Mouse (Mus musculus) MEL (cell line): ENCODE measurements around the gene Gpr156.

ENCODE experiments used
- BHLHE40 ChIP-seq: IDR thresholded peaks from 2 replicates; pipeline ENCODE4 v1.6.1; 2012; ENCODE audit warnings: low read depth, mild to moderate bottlenecking, inconsistent platforms, low read length, improper control_type of control experiment, borderline replicate concordance
- CTCF ChIP-seq, 3 experiments: IDR thresholded peaks in 2 of 3; conservative IDR thresholded peaks in 1 of 3; 2 replicates each; pipeline ENCODE4 v1.5.1; 2011 to 2012; ENCODE audit warnings: low read length in 3 of 3, low read depth in 2 of 3, mild to moderate bottlenecking in 2 of 3, improper control_type of control experiment in 1 of 3, inconsistent platforms in 1 of 3, mixed read lengths in 1 of 3, moderate library complexity in 1 of 3; ENCODE audit not compliant: control insufficient read depth in 1 of 3, insufficient read depth in 1 of 3, poor library complexity in 1 of 3, severe bottlenecking in 1 of 3
- ETS1 ChIP-seq: IDR thresholded peaks from 2 replicates; pipeline ENCODE4 v1.6.1; 2012; ENCODE audit warnings: low read depth, mild to moderate bottlenecking, inconsistent platforms, low read length, improper control_type of control experiment, moderate library complexity
- TAL1 ChIP-seq: IDR thresholded peaks from 2 replicates; pipeline ENCODE4 v1.6.1; 2012; ENCODE audit warnings: mild to moderate bottlenecking, inconsistent platforms, low read length, moderate library complexity, mixed read lengths
- TBP ChIP-seq: IDR thresholded peaks from 2 replicates; pipeline ENCODE4 v1.8.0; 2011; ENCODE audit warnings: low read depth, low read length, improper control_type of control experiment
- TCF12 ChIP-seq: IDR thresholded peaks from 2 replicates; pipeline ENCODE4 v1.6.1; 2014; ENCODE audit warnings: low read depth, mild to moderate bottlenecking, inconsistent platforms, low read length, improper control_type of control experiment, moderate library complexity
- USF1 ChIP-seq: IDR thresholded peaks from 2 replicates; pipeline ENCODE4 v1.6.1; 2014; ENCODE audit warnings: low read depth, mild to moderate bottlenecking, inconsistent platforms, low read length, improper control_type of control experiment, moderate library complexity
- ZNF384 ChIP-seq: IDR thresholded peaks from 2 replicates; pipeline ENCODE4 v1.6.1; 2012; ENCODE audit warnings: low read depth, mild to moderate bottlenecking, inconsistent platforms, low read length, improper control_type of control experiment

- TF ChIP-seq TCF12 (no peak), TAL1 (no peak), BHLHE40 (no peak), USF1 (no peak), CTCF (IDR thresholded peaks at IDR 0.05 in 2 of 3, conservative IDR thresholded peaks at IDR 0.05 in 1 of 3; ENCODE audit: control insufficient read depth in 1 of 3, insufficient read depth in 1 of 3, low read depth in 2 of 3, low read length in 3 of 3, poor library complexity in 1 of 3, severe bottlenecking in 1 of 3) (no peak), TBP (no peak), ETS1 (no peak), ZNF384 (no peak)
These were observed 28.9 kb downstream of the Gpr156 start for GRCm38 (mm10) chr16:37945031-37945796.
